Mouse (Mus musculus): ENCODE results near the gene Gnaq.
"Not testable (repeated sequence)": the region's sequence is repeated elsewhere in the genome, so short reads cannot be mapped to it uniquely, and the experiment has no call there.

Gnaq gene

GRCm38 (mm10) chr19:16132791-16132864 lies at the start of gene Gnaq:
TSS of gene Gnaq (plus strand) at chr19:16132831.
- in situ Hi-C loops (cut with MboI; ENCODE audit: low sequenced_read_pairs) = loop anchor here (25.0 kb wide), 1 partner anchor 205 kb away; no protein-coding TSS in a partner anchor

- in situ Hi-C loops (cut with MboI; ENCODE audit: low sequenced_read_pairs) = not testable (repeated sequence)
Observed at GRCm38 (mm10) chr19:16083981-16084630, 48.5 kb upstream of the Gnaq start.

- in situ Hi-C loops (cut with MboI; ENCODE audit: low sequenced_read_pairs) = no loop called here
Observed at GRCm38 (mm10) chr19:16085248-16085647, 47.4 kb upstream of the Gnaq start.

GRCm38 (mm10) chr19:16086154-16086553 lies 46.5 kb upstream of the Gnaq start:
- in situ Hi-C loops (cut with MboI; ENCODE audit: low sequenced_read_pairs) = no loop called here

- in situ Hi-C loops (cut with MboI; ENCODE audit: low sequenced_read_pairs) = no loop called here
Observed at GRCm38 (mm10) chr19:16086581-16086980, 46.0 kb upstream of the Gnaq start.

GRCm38 (mm10) chr19:16087391-16087790 lies 45.2 kb upstream of the Gnaq start:
- in situ Hi-C loops (cut with MboI; ENCODE audit: low sequenced_read_pairs) = no loop called here

- in situ Hi-C loops (cut with MboI; ENCODE audit: low sequenced_read_pairs) = no loop called here
Observed at GRCm38 (mm10) chr19:16093616-16094015, 39.0 kb upstream of the Gnaq start.

GRCm38 (mm10) chr19:16109901-16110300 lies 22.7 kb upstream of the Gnaq start:
- in situ Hi-C loops (cut with MboI; ENCODE audit: low sequenced_read_pairs) = no loop called here

- in situ Hi-C loops (cut with MboI; ENCODE audit: low sequenced_read_pairs) = no loop called here
Observed at GRCm38 (mm10) chr19:16110670-16111069, 22.0 kb upstream of the Gnaq start.

- in situ Hi-C loops (cut with MboI; ENCODE audit: low sequenced_read_pairs) = no loop called here
Observed at GRCm38 (mm10) chr19:16113295-16113694, 19.3 kb upstream of the Gnaq start.

- in situ Hi-C loops (cut with MboI; ENCODE audit: low sequenced_read_pairs) = no loop called here
Observed at GRCm38 (mm10) chr19:16118421-16118820, 14.2 kb upstream of the Gnaq start.

GRCm38 (mm10) chr19:16121301-16121700 lies 11.3 kb upstream of the Gnaq start:
- in situ Hi-C loops (cut with MboI; ENCODE audit: low sequenced_read_pairs) = no loop called here

GRCm38 (mm10) chr19:16128715-16129114 lies 3.9 kb upstream of the Gnaq start:
- in situ Hi-C loops (cut with MboI; ENCODE audit: low sequenced_read_pairs) = loop anchor here (25.0 kb wide), 1 partner anchor 209 kb away; no protein-coding TSS in a partner anchor

- in situ Hi-C loops (cut with MboI; ENCODE audit: low sequenced_read_pairs) = loop anchor here (25.0 kb wide), 1 partner anchor 208 kb away; no protein-coding TSS in a partner anchor
Observed at GRCm38 (mm10) chr19:16129171-16129570, 3.5 kb upstream of the Gnaq start.

- in situ Hi-C loops (cut with MboI; ENCODE audit: low sequenced_read_pairs) = loop anchor here (25.0 kb wide), 1 partner anchor 207 kb away; no protein-coding TSS in a partner anchor
Observed at GRCm38 (mm10) chr19:16130476-16130875, 2.2 kb upstream of the Gnaq start.

GRCm38 (mm10) chr19:16131831-16132230 lies 800 bp upstream of the Gnaq start:
- in situ Hi-C loops (cut with MboI; ENCODE audit: low sequenced_read_pairs) = loop anchor here (25.0 kb wide), 1 partner anchor 205 kb away; no protein-coding TSS in a partner anchor

- in situ Hi-C loops (cut with MboI; ENCODE audit: low sequenced_read_pairs) = loop anchor here (25.0 kb wide), 1 partner anchor 205 kb away; no protein-coding TSS in a partner anchor
Observed at GRCm38 (mm10) chr19:16132340-16132790, 266 bp upstream of the Gnaq start.

- in situ Hi-C loops (cut with MboI; ENCODE audit: low sequenced_read_pairs) = loop anchor here (25.0 kb wide), 1 partner anchor 204 kb away; no protein-coding TSS in a partner anchor
Observed at GRCm38 (mm10) chr19:16132865-16133720, 462 bp downstream of the Gnaq start.

GRCm38 (mm10) chr19:16133721-16134570 lies 1.3 kb downstream of the Gnaq start:
- in situ Hi-C loops (cut with MboI; ENCODE audit: low sequenced_read_pairs) = loop anchor here (25.0 kb wide), 1 partner anchor 203 kb away; no protein-coding TSS in a partner anchor

- in situ Hi-C loops (cut with MboI; ENCODE audit: low sequenced_read_pairs) = loop anchor here (25.0 kb wide), 1 partner anchor 199 kb away; no protein-coding TSS in a partner anchor
Observed at GRCm38 (mm10) chr19:16138064-16138580, 5.5 kb downstream of the Gnaq start.

GRCm38 (mm10) chr19:16140710-16141109 lies 8.1 kb downstream of the Gnaq start:
- in situ Hi-C loops (cut with MboI; ENCODE audit: low sequenced_read_pairs) = loop anchor here (25.0 kb wide), 1 partner anchor 197 kb away; no protein-coding TSS in a partner anchor

Data from CH12F3 (cell line).